Mouse (Mus musculus) stomach, embryonic 16.5 days (tissue): ENCODE results near the gene Palm3. TPM values are rescaled to one million over a fixed set of nuclear protein-coding genes. Genes with fewer than 3 reads are reported as not detected.

ENCODE experiments used
- ATAC-seq: fragments of 200-750 bp; cut with Nextera tagmentation; 2 replicates; pipeline ENCODE4 v1.8.0; 2017; ENCODE audit warnings: moderate number of reproducible peaks, moderate TSS enrichment; ENCODE audit not compliant: insufficient read depth, low FRiP score
- H3K27ac ChIP-seq: fragments of 300-500 bp; sonication (generic); 2 replicates; pipeline ENCODE4 v1.5.1; 2014; ENCODE audit warnings: low read length
- H3K27me3 ChIP-seq: fragments of 300-500 bp; sonication (generic); 2 replicates; pipeline ENCODE4 v1.6.1; 2014; ENCODE audit warnings: low read length, control low read depth, mixed read lengths; ENCODE audit not compliant: control insufficient read depth, insufficient read depth
- H3K36me3 ChIP-seq: fragments of 300-500 bp; sonication (generic); 2 replicates; pipeline ENCODE4 v1.6.1; 2014; ENCODE audit warnings: low read length; ENCODE audit not compliant: control insufficient read depth, insufficient read depth
- H3K4me1 ChIP-seq: fragments of 300-500 bp; sonication (generic); 2 replicates; pipeline ENCODE4 v1.6.1; 2014; ENCODE audit warnings: low read length, control low read depth, mixed read lengths; ENCODE audit not compliant: control insufficient read depth, insufficient read depth
- H3K4me2 ChIP-seq: fragments of 300-500 bp; sonication (generic); 2 replicates; pipeline ENCODE4 v1.6.1; 2014; ENCODE audit warnings: low read depth, low read length, mixed read lengths
- H3K4me3 ChIP-seq: fragments of 300-500 bp; sonication (generic); replicated peaks from 2 replicates; pipeline ENCODE4 v1.5.1; 2014; ENCODE audit warnings: mild to moderate bottlenecking, low read length
- H3K9ac ChIP-seq: fragments of 300-500 bp; sonication (generic); 2 replicates; pipeline ENCODE4 v1.6.1; 2014; ENCODE audit warnings: low read length
- H3K9me3 ChIP-seq: fragments of 300-500 bp; sonication (generic); replicated peaks from 2 replicates; pipeline ENCODE4 v1.6.1; 2016; ENCODE audit warnings: low read length, control low read depth; ENCODE audit not compliant: control insufficient read depth
- WGBS: fragments of 180-500 bp; shearing (Covaris S2); extraction: QIAGEN DNeasy Blood & Tissue Kit; methylation state at CpG from one replicate; pipeline ENCODE4 v1.1.7; 2014; 5-methylcytosine and 5-hydroxymethylcytosine counted together
- polyA plus RNA-seq: library from polyadenylated mRNA; unstranded; fragments of >200 nt; fragmentation: Nextera tagmentation; extraction: Ambion mirVana; gene quantifications from 2 replicates; pipeline ENCODE4 v1.2.1, GENCODE M21; 2015

The Palm3 gene
- polyA plus RNA-seq, 1 experiment from 2014 or later, result 4.1 TPM

DNA sequence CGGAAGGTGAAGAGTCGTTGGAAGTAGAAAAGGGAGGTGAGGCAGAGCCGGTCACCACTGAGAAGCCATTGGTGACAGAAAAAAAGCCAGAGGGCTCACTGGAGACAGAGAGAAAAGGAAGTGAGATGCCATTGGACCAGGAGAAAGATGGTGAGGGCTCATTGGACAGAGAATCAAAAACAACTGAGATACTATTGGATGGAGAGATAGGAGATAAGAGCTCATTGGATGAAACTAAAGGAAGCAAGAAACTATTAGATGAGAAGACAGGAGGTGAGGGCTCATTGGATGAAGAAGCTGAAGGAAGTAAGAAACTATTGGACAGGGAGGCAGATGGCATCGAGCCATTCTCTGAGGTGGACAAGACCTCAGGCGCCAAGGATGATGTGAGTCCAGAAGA, 8.0 kb downstream of the Palm3 start:
- ATAC-seq, result no peak
- Histone ChIP-seq H3K27ac (no peak overlapping the region), H3K4me3 (no peak overlapping the region), H3K9ac (no peak overlapping the region), H3K9me3 (no peaks in the 10 kb centered on the region), H3K27me3 (0 out of 2 replicates have a peak, but pooled peaks cover 5% of the 10 kb centered on the region), H3K4me1 (peaks cover 10% of the 10 kb centered on the region; the same call in 1 of the 2 replicates), H3K4me2 (no peak overlapping the region), H3K36me3 (no peaks in the 10 kb centered on the region)
- WGBS, result 90% methylated on average over 5 of the region's 5 CpGs

DNA sequence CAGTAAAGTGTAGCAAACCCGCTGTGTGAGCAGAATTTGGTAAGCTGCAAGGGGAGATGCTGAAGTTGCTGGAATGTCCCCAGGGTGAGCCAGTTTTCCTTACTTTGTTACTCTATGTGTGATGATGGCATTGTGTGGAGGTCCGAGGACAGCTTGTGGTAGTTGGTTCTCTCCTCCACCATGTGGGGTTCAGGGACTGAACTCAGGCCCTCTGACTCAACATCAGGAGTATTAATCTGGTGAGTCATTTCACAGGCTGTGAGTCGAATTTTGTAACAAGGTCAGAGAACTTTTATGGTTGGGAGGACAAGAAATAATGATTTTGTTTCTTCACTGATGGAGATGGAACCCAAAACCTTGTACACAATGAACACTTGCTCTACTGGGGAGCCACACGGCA, 11.5 kb downstream of the Palm3 start:
- no peaks in the 10 kb centered on the region for H3K27me3 ChIP-seq
- H3K36me3 ChIP-seq, result no peaks in the 10 kb centered on the region
- H3K9ac ChIP-seq, result no peak overlapping the region
- no peak for ATAC-seq
- no peaks in the 10 kb centered on the region for H3K4me1 ChIP-seq
- H3K4me2 ChIP-seq, result no peak overlapping the region
- H3K4me3 ChIP-seq, result no peak overlapping the region
- no peak overlapping the region for H3K27ac ChIP-seq
- 72% methylated on average over 4 of the region's 4 CpGs for WGBS
- H3K9me3 ChIP-seq, result no peaks in the 10 kb centered on the region

DNA sequence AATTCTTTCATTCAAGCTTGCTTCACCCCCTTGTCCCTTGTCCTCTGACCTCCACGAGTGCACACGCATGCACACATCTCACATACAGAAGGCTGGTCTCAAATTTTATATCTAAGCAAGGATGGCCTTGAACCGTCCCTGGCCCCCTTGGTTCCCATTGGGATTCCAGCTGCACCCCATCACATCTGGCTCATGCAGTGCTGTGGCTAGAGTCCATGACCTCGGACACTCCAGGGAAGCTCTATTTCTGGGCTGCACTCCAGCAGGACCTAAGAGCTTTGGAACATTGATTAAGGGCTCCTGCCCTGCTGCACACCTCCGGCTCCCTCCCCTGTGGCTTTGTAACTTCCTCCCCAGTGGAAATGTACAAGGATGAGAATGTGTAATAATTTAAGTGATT, 16.7 kb downstream of the Palm3 start:
- no peak overlapping the region for H3K4me2 ChIP-seq
- peaks cover 9% of the 10 kb centered on the region for H3K27me3 ChIP-seq
- no peaks in the 10 kb centered on the region for H3K9me3 ChIP-seq
- ATAC-seq, result no peak
- no peaks in the 10 kb centered on the region for H3K36me3 ChIP-seq
- H3K4me1 ChIP-seq, result peaks cover 7% of the 10 kb centered on the region; the same call in 1 of the 2 replicates
- H3K27ac ChIP-seq, result no peak overlapping the region
- no peak overlapping the region for H3K9ac ChIP-seq
- H3K4me3 ChIP-seq, result no peak overlapping the region
- 53% methylated on average over 5 of the region's 5 CpGs for WGBS

DNA sequence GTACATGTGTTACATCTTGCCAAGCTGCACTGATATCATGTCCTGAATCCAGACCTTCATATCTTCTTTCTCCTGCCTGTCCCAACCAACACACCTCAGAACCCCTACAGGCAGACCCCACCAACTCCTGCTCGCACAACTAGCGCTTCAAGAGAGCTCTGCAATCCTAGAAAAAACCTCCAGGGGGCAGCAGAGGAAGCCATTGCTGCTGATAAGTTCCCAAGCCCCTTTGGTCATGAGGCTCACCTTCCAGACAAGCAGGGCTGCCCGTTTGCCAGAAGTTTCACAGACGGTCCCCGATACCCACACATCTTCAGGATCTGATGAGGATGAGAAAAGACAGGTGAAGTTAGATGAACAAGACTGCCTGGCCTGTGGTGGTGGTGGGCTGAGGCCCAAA, 17.8 kb downstream of the Palm3 start:
- no peaks in the 10 kb centered on the region for H3K36me3 ChIP-seq
- H3K27ac ChIP-seq, result no peak overlapping the region
- no peaks in the 10 kb centered on the region for H3K9me3 ChIP-seq
- no peak overlapping the region for H3K4me2 ChIP-seq
- no peak for ATAC-seq
- H3K4me3 ChIP-seq, result no peak overlapping the region
- 4% methylated on average over 5 of the region's 5 CpGs for WGBS
- H3K9ac ChIP-seq, result no peak overlapping the region
- H3K4me1 ChIP-seq, result peaks cover 7% of the 10 kb centered on the region; the same call in 1 of the 2 replicates
- peaks cover 19% of the 10 kb centered on the region for H3K27me3 ChIP-seq

DNA sequence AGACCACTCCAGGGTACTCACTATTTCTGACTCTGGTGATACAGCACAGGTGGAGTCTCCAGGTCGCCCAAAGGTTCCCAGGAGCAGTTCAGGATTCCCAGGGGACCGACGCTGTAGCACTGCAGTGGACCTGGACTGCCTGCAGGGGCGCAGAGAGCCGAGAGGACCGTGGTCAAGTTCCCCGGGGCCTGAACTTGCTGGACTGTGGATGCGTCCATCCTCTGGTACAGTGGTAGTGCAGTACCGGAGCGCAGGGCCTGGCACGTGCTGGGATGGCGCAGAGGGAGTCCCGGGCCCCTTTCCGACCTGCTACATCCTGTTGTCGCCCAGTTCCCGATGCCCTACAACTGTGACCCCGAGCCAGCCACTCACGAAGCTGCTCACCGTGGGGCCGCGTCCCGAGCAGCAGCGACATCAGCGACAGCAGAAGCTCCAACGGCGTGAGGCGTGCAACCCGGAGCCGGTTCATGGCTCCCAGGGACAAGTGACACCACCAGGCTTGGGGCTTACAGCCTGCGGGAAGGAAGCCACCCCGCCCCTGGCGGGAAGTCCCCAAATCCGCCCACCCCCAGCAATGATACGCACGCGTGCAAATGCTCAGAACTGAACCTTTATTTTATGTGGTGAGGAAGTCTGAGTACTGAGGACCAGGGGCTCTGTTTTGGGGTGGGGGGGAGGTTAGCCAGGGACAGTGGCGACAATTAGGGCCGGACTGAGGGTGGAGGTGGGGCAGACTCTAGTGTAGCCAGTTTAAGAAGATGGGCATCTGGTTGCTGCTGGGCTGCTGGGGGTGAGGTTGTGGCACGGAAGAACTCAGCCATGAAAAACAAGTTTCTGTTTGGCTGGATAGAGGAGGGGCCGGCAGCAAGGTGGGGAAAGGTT, 21.0 kb downstream of the Palm3 start, which contains the start of gene Il27ra:
TSS of gene Il27ra (minus strand) at position 524 of the 882 bp plus-strand sequence.
- H3K9ac ChIP-seq, result peak within 1 kb of the TSS; percentile 57
- peak; percentile 80 for ATAC-seq
- peaks cover 32% of the 10 kb centered on the region for H3K27me3 ChIP-seq

DNA sequence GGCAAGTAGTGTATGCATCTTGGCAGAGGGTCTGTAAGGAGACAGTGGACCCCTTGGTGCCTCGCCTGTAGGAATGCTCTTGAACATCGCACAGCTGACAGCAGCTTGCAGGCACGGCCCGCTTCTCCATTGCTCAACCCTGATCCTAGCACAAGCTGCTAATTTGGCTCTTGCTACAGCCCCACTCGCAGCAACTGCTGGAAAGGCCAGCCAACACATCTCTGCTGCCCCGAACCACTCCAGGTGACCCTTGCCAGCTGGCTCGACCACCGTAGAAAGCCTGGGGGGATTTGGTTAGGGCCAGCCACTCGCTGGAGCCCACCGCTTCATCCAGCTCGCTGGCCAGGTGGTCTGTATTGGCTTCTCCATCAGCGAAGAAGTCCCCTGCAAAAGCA, 21.7 kb downstream of the Palm3 start:
- H3K4me1 ChIP-seq, result peaks cover 7% of the 10 kb centered on the region; the same call in 1 of the 2 replicates
- no peak overlapping the region for H3K9ac ChIP-seq
- H3K27ac ChIP-seq, result no peak overlapping the region
- peak overlapping the region; percentile 39 for H3K4me3 ChIP-seq
- H3K36me3 ChIP-seq, result no peaks in the 10 kb centered on the region
- ATAC-seq, result no peak
- 35% methylated on average over 12 of the region's 12 CpGs for WGBS
- H3K9me3 ChIP-seq, result no peaks in the 10 kb centered on the region; the same call in 1 of the 2 replicates
- peak overlapping the region; percentile 60; the same call in 1 of the 2 replicates for H3K4me2 ChIP-seq
- peaks cover 32% of the 10 kb centered on the region for H3K27me3 ChIP-seq

More for the DNA sequence above, 21.0 kb downstream of the Palm3 start, which contains the start of gene Il27ra:
- WGBS, result 4% methylated on average over 40 of the region's 40 CpGs
- Histone ChIP-seq H3K4me3 (peak within 1 kb of the TSS; percentile 39), H3K4me1 (peaks cover 7% of the 10 kb centered on the region; the same call in 1 of the 2 replicates), H3K4me2 (peak within 1 kb of the TSS; percentile 60), H3K27ac (no peak within 1 kb of the TSS), H3K9me3 (no peaks in the 10 kb centered on the region; the same call in 1 of the 2 replicates), H3K36me3 (no peaks in the 10 kb centered on the region)

DNA sequence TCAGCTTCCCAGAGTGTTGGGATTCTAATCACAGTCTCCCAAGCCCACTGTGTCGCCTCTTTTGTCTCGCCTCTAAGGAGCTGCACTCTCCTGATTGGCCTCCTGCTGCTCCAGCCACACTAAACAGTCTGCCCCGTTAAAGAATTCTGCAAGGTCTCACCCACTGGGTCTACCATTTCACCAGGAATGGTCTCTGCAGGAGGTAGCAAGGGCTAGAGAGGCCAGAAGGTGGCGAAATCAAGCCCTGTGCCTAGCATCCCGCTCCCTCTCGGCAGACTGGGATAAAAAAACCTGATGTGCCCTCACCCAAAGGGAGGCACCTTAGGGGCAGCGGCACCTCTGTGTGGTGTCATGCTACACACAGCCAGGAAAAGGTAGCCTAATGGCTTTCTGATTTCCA, 22.8 kb downstream of the Palm3 start:
- Histone ChIP-seq H3K4me2 (no peak overlapping the region), H3K4me3 (no peak overlapping the region), H3K9ac (no peak overlapping the region), H3K27ac (no peak overlapping the region), H3K4me1 (peaks cover 7% of the 10 kb centered on the region; the same call in 1 of the 2 replicates), H3K9me3 (no peaks in the 10 kb centered on the region; the same call in 1 of the 2 replicates), H3K36me3 (no peaks in the 10 kb centered on the region), H3K27me3 (peaks cover 32% of the 10 kb centered on the region)
- WGBS, result 15% methylated on average over 7 of the region's 7 CpGs
- no peak for ATAC-seq

DNA sequence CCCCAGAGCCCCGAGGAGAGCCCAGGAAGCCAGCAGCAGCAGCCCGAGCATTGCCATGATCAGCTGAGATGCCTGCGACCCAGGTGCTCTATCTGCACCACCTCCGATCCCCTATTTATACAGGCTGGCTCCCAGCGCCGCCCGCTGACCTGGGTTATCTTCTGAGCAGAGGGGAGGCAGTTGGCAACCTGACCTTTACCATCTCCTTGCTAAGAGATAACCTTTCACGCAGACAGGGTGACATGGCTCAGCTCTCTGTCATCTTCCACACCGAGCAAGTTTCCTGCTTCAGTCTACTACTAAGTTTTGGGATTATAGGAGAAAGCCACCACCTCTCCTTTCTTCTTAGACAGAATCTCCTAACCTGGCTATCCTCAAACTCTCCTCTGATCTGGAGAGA, 23.6 kb downstream of the Palm3 start, which contains the start of gene Rln3:
TSS of gene Rln3 (minus strand) at position 101 of the 400 bp plus-strand sequence.
- no peaks in the 10 kb centered on the region for H3K36me3 ChIP-seq
- peaks cover 32% of the 10 kb centered on the region for H3K27me3 ChIP-seq
- peaks cover 7% of the 10 kb centered on the region; the same call in 1 of the 2 replicates for H3K4me1 ChIP-seq
- H3K4me2 ChIP-seq, result no peak within 1 kb of the TSS
- WGBS, result 6% methylated on average over 9 of the region's 9 CpGs
- ATAC-seq, result no peak
- H3K4me3 ChIP-seq, result no peak within 1 kb of the TSS
- no peak within 1 kb of the TSS for H3K9ac ChIP-seq
- H3K9me3 ChIP-seq, result no peaks in the 10 kb centered on the region; the same call in 1 of the 2 replicates
- H3K27ac ChIP-seq, result no peak within 1 kb of the TSS

DNA sequence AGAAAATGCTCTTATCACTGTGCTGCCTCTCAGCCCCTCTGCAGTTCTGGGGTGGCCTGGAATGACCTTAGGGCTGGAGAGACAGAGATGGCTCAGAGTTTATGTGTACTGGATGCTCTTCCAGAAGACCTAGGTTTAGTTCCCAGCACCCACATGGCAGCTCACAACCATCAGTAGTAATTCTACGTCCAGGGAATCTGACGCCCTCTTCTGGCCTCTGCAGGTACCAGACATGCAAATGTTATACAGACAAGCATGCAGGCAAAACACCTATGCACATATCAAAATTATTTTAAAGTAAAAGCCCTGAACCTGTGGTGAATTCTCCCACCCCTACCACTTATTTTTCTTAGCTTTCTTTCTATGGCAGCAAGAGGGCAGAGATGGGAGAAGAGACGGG, 25.2 kb downstream of the Palm3 start:
- H3K4me3 ChIP-seq, result no peak overlapping the region
- no peak for ATAC-seq

More for the DNA sequence above, 25.2 kb downstream of the Palm3 start:
- no peaks in the 10 kb centered on the region; the same call in 1 of the 2 replicates for H3K9me3 ChIP-seq
- H3K36me3 ChIP-seq, result no peaks in the 10 kb centered on the region
- H3K4me1 ChIP-seq, result peaks cover 7% of the 10 kb centered on the region; the same call in 1 of the 2 replicates
- H3K4me2 ChIP-seq, result no peak overlapping the region
- no peak overlapping the region for H3K27ac ChIP-seq
- peaks cover 32% of the 10 kb centered on the region for H3K27me3 ChIP-seq
- 83% methylated on average over 3 of the region's 3 CpGs for WGBS
- H3K9ac ChIP-seq, result no peak overlapping the region
